Mouse (Mus musculus): ENCODE measurements around the gene Kcnd3.

DNA sequence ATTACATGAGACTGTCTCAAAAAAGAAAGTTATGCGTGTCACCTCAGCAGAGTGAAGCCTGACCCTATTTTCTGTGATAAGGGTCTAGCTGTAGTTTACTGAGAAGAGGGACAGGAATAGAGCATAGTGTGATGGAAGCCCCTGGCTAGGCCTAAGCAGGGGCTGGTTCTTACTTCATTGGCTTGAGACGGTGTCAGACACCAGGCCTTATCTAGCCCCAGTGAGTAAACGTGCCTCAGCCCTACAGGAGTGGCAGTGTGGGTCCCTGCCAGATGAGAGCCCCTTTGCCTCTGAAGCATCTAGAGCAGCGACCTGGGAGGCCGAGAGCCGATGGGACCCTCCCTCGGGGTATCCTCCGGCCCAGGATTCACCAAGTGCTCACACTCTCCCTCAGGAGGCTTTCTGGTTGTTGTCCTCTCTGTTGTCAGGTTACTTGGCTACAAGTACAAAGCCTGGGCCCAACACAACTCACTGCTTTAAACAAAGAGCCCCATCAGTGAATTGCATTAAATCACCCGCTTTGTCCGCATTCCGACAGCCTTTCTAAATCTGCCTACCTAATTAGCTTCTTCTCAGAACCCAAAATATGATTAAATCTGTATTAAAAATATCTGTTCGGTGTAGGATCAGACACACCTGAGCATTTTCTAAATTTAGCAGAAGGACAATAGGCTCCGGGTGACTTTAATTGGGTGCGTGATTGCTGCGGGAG, 53.2 kb downstream of the Kcnd3 start:
- TF ChIP-seq CTCF (IDR thresholded peaks at IDR 0.05; ENCODE audit: low read depth, low read length): no peak
- no peak for TF ChIP-seq POLR2A (IDR thresholded peaks at IDR 0.05; ENCODE audit: borderline replicate concordance, low read depth, low read length)
